Mouse (Mus musculus) liver, adult 2 months (tissue): ENCODE results near the gene Mbnl2. TPM values are rescaled to one million over a fixed set of nuclear protein-coding genes. Genes with fewer than 3 reads are reported as not detected.

Experiments used
- DNase-seq: peaks from one replicate; pipeline ENCODE4 v3.0.0-alpha.2; 2011; ENCODE audit warnings: low read depth, low spot score; ENCODE audit errors: extremely low read depth
- H3K27ac ChIP-seq: fragments of 200-500 bp; replicated peaks from 2 replicates; pipeline ENCODE4 v1.5.1; 2012; ENCODE audit warnings: low read depth, mild to moderate bottlenecking, control low read depth, inconsistent platforms, low read length; ENCODE audit not compliant: insufficient read depth
- H3K27me3 ChIP-seq: fragments of 200-500 bp; 2 replicates; pipeline ENCODE4 v1.6.1; 2012; ENCODE audit warnings: mild to moderate bottlenecking, moderate library complexity, low read length, inconsistent platforms; ENCODE audit not compliant: control insufficient read depth, insufficient read depth
- H3K36me3 ChIP-seq: fragments of 200-500 bp; 2 replicates; pipeline ENCODE4 v1.6.1; 2012; ENCODE audit warnings: low read length, inconsistent platforms; ENCODE audit not compliant: control insufficient read depth, insufficient read depth
- H3K4me1 ChIP-seq: fragments of 200-500 bp; 2 replicates; pipeline ENCODE4 v1.6.1; 2011; ENCODE audit warnings: low read length; ENCODE audit not compliant: control insufficient read depth, insufficient read depth
- H3K4me3 ChIP-seq: fragments of 200-500 bp; 2 replicates; pipeline ENCODE4 v1.5.1; 2011; ENCODE audit warnings: low read depth, mild to moderate bottlenecking, control low read depth, low read length, moderate library complexity; ENCODE audit not compliant: insufficient read depth
- H3K79me2 ChIP-seq: fragments of 200-500 bp; 2 replicates; pipeline ENCODE4 v1.6.1; 2012; ENCODE audit warnings: inconsistent platforms, mild to moderate bottlenecking, low read length, moderate library complexity; ENCODE audit not compliant: control insufficient read depth, insufficient read depth
- H3K9ac ChIP-seq: fragments of 200-500 bp; 2 replicates; pipeline ENCODE4 v1.6.1; 2012; ENCODE audit warnings: low read depth, mild to moderate bottlenecking, control low read depth, inconsistent platforms, low read length
- CTCF ChIP-seq: fragments of 200-500 bp; IDR thresholded peaks from 2 replicates; pipeline ENCODE4 v1.5.1; 2011; ENCODE audit warnings: low read depth, low read length, control low read depth
- POLR2A ChIP-seq: fragments of 200-500 bp; IDR thresholded peaks from 2 replicates; pipeline ENCODE4 v1.6.1; 2011; ENCODE audit warnings: low read length, control low read depth; ENCODE audit not compliant: insufficient read depth; ENCODE audit errors: extremely low read depth
- WGBS: fragments of 180-500 bp; shearing (Covaris S2); methylation state at CpG from one replicate; pipeline ENCODE4 v1.1.7; 2018; 5-methylcytosine and 5-hydroxymethylcytosine counted together
- polyA plus RNA-seq: library from polyadenylated mRNA; depleted of rRNA; stranded (reverse); fragments of >200 nt; gene quantifications from 2 replicates; pipeline ENCODE4 v1.2.3, GENCODE M21; 2012
- total RNA-seq: library from RNA; depleted of rRNA; stranded (reverse); fragments of >200 nt; gene quantifications from 2 replicates; pipeline ENCODE4 v1.2.3, GENCODE M21; 2014

Mbnl2 gene
- total and polyA plus RNA-seq, 2 experiments: 17.5 to 35.2 TPM

DNA sequence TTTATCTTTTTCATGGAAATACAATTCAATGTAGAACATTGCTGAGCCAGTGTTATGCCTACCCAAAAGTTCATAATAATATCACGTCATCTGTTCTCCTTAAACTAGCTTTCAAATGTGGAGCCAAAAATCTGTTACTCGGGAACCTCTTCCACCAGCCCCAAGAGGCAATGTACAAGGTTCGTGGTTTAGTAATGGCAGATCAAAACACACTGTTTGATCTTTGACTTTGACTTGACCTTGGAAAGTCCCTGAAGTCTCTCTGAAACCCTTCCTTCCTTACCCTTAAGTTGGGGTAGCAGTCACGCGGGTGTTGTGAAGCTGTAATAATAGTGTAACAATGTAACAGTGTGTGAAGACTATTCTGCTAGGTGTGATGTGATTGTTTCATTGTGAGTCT is 93.0 kb downstream of the Mbnl2 start:
- DNase-seq: peak; percentile 44
- Histone ChIP-seq H3K9ac (no peak overlapping the region), H3K27ac (peak overlapping the region; percentile 42), H3K4me1 (peaks cover 21% of the 10 kb centered on the region), H3K27me3 (no peaks in the 10 kb centered on the region), H3K79me2 (peaks cover 39% of the 10 kb centered on the region; the same call in 1 of the 2 replicates), H3K4me3 (no peak overlapping the region), H3K36me3 (no peaks in the 10 kb centered on the region)
- TF ChIP-seq CTCF: no peak
- TF ChIP-seq POLR2A: no peak
- 57% methylated on average over 5 of the region's 5 CpGs for WGBS

DNA sequence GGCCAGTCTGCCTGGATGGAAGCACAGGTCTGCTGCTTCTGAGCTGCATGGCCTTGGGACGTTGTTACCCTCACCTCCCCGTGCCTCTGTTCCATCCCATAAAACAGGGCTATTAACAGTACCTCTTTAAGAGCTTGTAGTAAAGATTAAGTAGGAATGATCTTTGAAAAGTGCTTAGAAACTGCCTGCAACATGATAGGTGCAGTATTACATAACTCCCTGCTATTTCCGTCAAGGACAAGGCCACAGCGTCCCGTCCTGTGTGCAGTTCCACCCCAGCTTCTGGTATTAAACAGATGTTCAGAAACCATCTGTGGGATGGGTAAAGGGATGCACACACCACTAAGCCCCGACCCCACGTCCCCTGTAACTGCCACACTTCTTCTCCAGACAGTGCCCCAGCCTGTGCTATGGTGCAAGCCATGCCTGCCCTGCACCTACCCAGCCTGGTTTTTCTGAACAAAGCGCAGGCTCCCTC is 93.5 kb downstream of the Mbnl2 start:
- DNase-seq: peak; percentile 65
- Histone ChIP-seq H3K79me2 (peaks cover 36% of the 10 kb centered on the region; the same call in 1 of the 2 replicates), H3K9ac (no peak overlapping the region), H3K27ac (peak overlapping the region; percentile 42), H3K27me3 (no peaks in the 10 kb centered on the region), H3K4me3 (no peak overlapping the region), H3K4me1 (peaks cover 20% of the 10 kb centered on the region), H3K36me3 (no peaks in the 10 kb centered on the region)
- 44% methylated on average over 8 of the region's 8 CpGs for WGBS
- TF ChIP-seq CTCF (no peak), POLR2A (no peak)

- peaks cover 19% of the 10 kb centered on the region for H3K4me1 ChIP-seq
- 89% methylated on average over 14 of the region's 14 CpGs for whole genome bisulfite sequencing
- no peaks in the 10 kb centered on the region for H3K27me3 ChIP-seq
- no peaks in the 10 kb centered on the region for H3K36me3 ChIP-seq
- DNase-seq: no peak
- TF ChIP-seq POLR2A (no peak), CTCF (no peak)
- no peak overlapping the region for H3K27ac ChIP-seq
- H3K9ac ChIP-seq: no peak overlapping the region
- H3K79me2 ChIP-seq: peaks cover 34% of the 10 kb centered on the region; the same call in 1 of the 2 replicates
- H3K4me3 ChIP-seq: no peak overlapping the region
Measured at GRCm38 (mm10) chr14:120370044-120370443, 94.6 kb downstream of the Mbnl2 start.

DNA sequence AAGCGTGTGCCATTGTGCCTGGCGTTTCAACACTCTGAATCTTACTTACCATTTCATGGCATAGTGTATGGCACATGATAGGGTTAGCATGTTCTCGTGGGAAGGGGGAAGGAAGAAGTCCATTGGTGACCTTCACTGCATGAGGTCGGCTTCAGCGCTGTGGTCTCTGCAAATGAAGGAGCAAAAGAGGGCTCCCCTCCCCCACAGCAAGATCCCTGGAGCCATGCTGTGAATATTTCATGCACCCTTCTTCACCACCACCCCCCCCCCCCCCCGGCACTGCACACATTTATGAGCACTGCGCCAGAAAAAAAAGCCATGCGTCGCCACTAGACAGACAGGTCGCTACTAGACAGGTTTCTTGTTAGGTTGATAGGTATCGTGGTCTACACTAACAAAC is 95.2 kb downstream of the Mbnl2 start:
- Histone ChIP-seq H3K27me3 (no peaks in the 10 kb centered on the region), H3K79me2 (peaks cover 31% of the 10 kb centered on the region; the same call in 1 of the 2 replicates), H3K27ac (no peak overlapping the region), H3K4me1 (peaks cover 17% of the 10 kb centered on the region), H3K36me3 (no peaks in the 10 kb centered on the region), H3K4me3 (no peak overlapping the region), H3K9ac (no peak overlapping the region)
- WGBS: 84% methylated on average over 11 of the region's 11 CpGs
- TF ChIP-seq POLR2A: no peak
- TF ChIP-seq CTCF: no peak
- DNase-seq: no peak

GRCm38 (mm10) chr14:120371174-120371573 is 95.7 kb downstream of the Mbnl2 start:
- TF ChIP-seq POLR2A: no peak
- TF ChIP-seq CTCF: no peak
- WGBS: 87% methylated on average over 5 of the region's 5 CpGs

DNA sequence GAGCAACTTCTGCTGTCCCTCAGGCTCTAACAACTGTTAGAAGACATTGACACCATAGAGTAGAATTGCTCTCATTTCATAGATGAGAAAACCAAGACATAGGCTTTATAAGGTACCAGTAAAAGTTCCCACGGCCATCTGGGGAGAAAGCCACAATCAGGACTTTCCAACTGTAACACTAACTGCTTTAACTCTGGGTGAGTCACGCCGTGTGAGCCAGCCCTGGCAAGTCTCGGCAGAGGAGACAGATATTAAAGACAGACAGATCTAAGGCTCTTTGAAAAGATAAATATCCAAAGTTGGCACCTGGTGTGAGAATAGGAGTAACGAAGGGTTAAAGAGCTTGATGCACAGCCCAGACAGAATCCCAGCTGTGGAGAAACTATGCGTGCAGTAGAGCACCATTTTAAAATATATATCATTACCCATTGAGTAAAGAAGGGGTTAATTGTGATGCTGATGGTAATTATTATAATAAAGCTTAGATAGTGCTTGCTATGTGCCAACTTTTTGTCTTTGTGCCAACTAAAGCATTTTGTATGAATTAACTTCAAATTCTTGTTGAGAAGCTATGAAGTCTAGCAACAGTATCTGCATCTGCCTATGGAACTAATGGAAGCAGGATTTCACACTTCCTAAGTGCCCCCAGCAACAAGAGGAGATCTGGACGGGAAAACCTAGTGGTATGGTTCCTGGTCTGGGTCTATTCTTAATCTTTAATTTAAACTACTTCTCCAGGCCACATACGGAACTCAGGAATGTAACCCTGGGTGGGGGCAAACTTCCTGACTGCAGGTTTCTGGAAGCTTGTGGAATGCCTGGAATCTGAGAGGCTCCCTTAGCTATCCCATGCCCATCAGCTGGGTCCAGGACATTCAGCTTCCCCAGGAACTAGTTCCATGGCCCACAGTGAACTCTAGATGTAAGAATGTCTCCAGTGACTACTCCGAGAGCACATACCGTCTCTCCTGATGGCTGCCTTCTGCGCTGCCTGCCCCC is 97.9 kb downstream of the Mbnl2 start:
- DNase-seq: no peak
- Histone ChIP-seq H3K9ac (no peak overlapping the region), H3K79me2 (peaks cover 26% of the 10 kb centered on the region; the same call in 1 of the 2 replicates), H3K27me3 (no peaks in the 10 kb centered on the region), H3K27ac (no peak overlapping the region), H3K36me3 (no peaks in the 10 kb centered on the region), H3K4me1 (peaks cover 8% of the 10 kb centered on the region), H3K4me3 (no peak overlapping the region)
- no peak for TF ChIP-seq POLR2A
- TF ChIP-seq CTCF: no peak
- 82% methylated on average over 11 of the region's 11 CpGs for WGBS

More at GRCm38 (mm10) chr14:120371174-120371573, 95.7 kb downstream of the Mbnl2 start:
- Histone ChIP-seq H3K27ac (no peak overlapping the region), H3K9ac (no peak overlapping the region), H3K4me1 (peaks cover 17% of the 10 kb centered on the region), H3K79me2 (peaks cover 26% of the 10 kb centered on the region; the same call in 1 of the 2 replicates), H3K36me3 (no peaks in the 10 kb centered on the region), H3K27me3 (no peaks in the 10 kb centered on the region), H3K4me3 (no peak overlapping the region)
- DNase-seq: no peak
